Mouse (Mus musculus): ENCODE measurements around the gene Mt4.

GRCm38 (mm10) chr8:94185791-94186190 is 48.8 kb downstream of the Mt4 start:
- TF ChIP-seq POLR2A (IDR thresholded peaks at IDR 0.05; ENCODE audit: control insufficient read depth, low read depth, low read length) (no peak), CTCF (IDR thresholded peaks at IDR 0.05; ENCODE audit: control insufficient read depth, insufficient read depth, insufficient replicate concordance, low read depth, low read length) (no peak)

Data from testis, adult 2 months (tissue).